Comparison of ENCODE assay signal across 8 mouse cellular contexts in genomic region chr19:14596358-14596940, GRCm38 (mm10). TPM values are rescaled to one million over a fixed set of nuclear protein-coding genes. Genes with fewer than 3 reads are reported as not detected.
A peak's percentile ranks its signal among the peaks of the same experiment; 100 is the strongest.
DNase-seq lines count a peak whose midpoint lies in the region; ATAC-seq and TF ChIP-seq lines count a peak whose summit lies in the region.

No protein-coding gene starts in this region.

- TF ChIP-seq CTCF in gastrocnemius, adult 2 months (IDR thresholded peaks at IDR 0.05) = no peak

- WGBS in forebrain, embryonic 10.5 days = 0% methylated on average over 12 of the region's 12 CpGs
- WGBS in limb, embryonic 14.5 days = under 1% methylated on average over 12 of the region's 12 CpGs
- WGBS in stomach, embryonic 16.5 days = under 1% methylated on average over 12 of the region's 12 CpGs

- peak overlapping the region; percentile 84 for H3K4me3 ChIP-seq in gastrocnemius, adult 2 months
- H3K4me3 ChIP-seq in forebrain, embryonic 10.5 days = peak overlapping the region; percentile 89
- H3K4me3 ChIP-seq in limb, embryonic 14.5 days (replicated peaks; ENCODE audit: low read length) = peak overlapping the region; percentile 89
- H3K4me3 ChIP-seq in stomach, embryonic 16.5 days (replicated peaks; ENCODE audit: low read length) = peak overlapping the region; percentile 91

- H3K27me3 ChIP-seq in forebrain, embryonic 10.5 days (ENCODE audit: poor library complexity, severe bottlenecking) = peaks cover 19% of the 10 kb centered on the region
- H3K27me3 ChIP-seq in limb, embryonic 14.5 days (ENCODE audit: control insufficient read depth, insufficient read depth, low read length) = no peaks in the 10 kb centered on the region
- H3K27me3 ChIP-seq in stomach, embryonic 16.5 days (ENCODE audit: control insufficient read depth, insufficient read depth, low read length) = 0 out of 2 replicates have a peak, but pooled peaks cover 2% of the 10 kb centered on the region

- H3K27ac ChIP-seq in gastrocnemius, adult 2 months = peak overlapping the region; percentile 90
- H3K27ac ChIP-seq in forebrain, embryonic 10.5 days = peak overlapping the region; percentile 99
- H3K27ac ChIP-seq in limb, embryonic 14.5 days (replicated peaks; ENCODE audit: low read depth, low read length) = peak overlapping the region; percentile 100
- H3K27ac ChIP-seq in stomach, embryonic 16.5 days (ENCODE audit: low read length) = peak overlapping the region; percentile 96

- no peaks in the 10 kb centered on the region for H3K9me3 ChIP-seq in forebrain, embryonic 10.5 days
- no peaks in the 10 kb centered on the region for H3K9me3 ChIP-seq in limb, embryonic 14.5 days (ENCODE audit: control insufficient read depth, low read length)
- no peaks in the 10 kb centered on the region for H3K9me3 ChIP-seq in stomach, embryonic 16.5 days (replicated peaks; ENCODE audit: control insufficient read depth, low read length)

- peaks cover 20% of the 10 kb centered on the region for H3K36me3 ChIP-seq in forebrain, embryonic 10.5 days (replicated peaks)
- peaks cover 6% of the 10 kb centered on the region; the same call in 1 of the 2 replicates for H3K36me3 ChIP-seq in limb, embryonic 14.5 days (ENCODE audit: control insufficient read depth, insufficient read depth, low read length)
- no peaks in the 10 kb centered on the region for H3K36me3 ChIP-seq in stomach, embryonic 16.5 days (ENCODE audit: control insufficient read depth, insufficient read depth, low read length)

- no peak for ATAC-seq in limb, embryonic 14.5 days (ENCODE audit: low FRiP score, low read depth)
- ATAC-seq in stomach, embryonic 16.5 days (ENCODE audit: insufficient read depth, low FRiP score) = no peak

- no peak for DNase-seq in gastrocnemius, adult 2 months
- DNase-seq in gastrocnemius, adult 18-20 months (ENCODE audit: low spot score) = no peak
- peak; percentile 43 for DNase-seq in CD4-positive helper T cell, adult 2 months (ENCODE audit: low read depth, low spot score)
- DNase-seq in forebrain, embryonic 10.5 days (ENCODE audit: extremely low spot score, low spot score) = no peak
- DNase-seq in limb, embryonic 14.5 days (ENCODE audit: low spot score) = no peak
- no peak for DNase-seq in frontal cortex, postnatal 25 days (ENCODE audit: low spot score in 2 of 2)
- no peak for DNase-seq in gastrocnemius, postnatal 36 days

- peaks cover 71% of the 10 kb centered on the region for H3K4me1 ChIP-seq in forebrain, embryonic 10.5 days
- H3K4me1 ChIP-seq in limb, embryonic 14.5 days (ENCODE audit: control insufficient read depth, insufficient read depth, low read length) = peaks cover 38% of the 10 kb centered on the region
- peaks cover 13% of the 10 kb centered on the region; the same call in 1 of the 2 replicates for H3K4me1 ChIP-seq in stomach, embryonic 16.5 days (ENCODE audit: control insufficient read depth, insufficient read depth, low read length)

- H3K9ac ChIP-seq in limb, embryonic 14.5 days (ENCODE audit: low read depth, low read length, severe bottlenecking) = peak overlapping the region; percentile 97
- peak overlapping the region; percentile 98 for H3K9ac ChIP-seq in stomach, embryonic 16.5 days (ENCODE audit: low read length)

- TF ChIP-seq POLR2A in limb, embryonic 14.5 days (IDR thresholded peaks at IDR 0.05; ENCODE audit: borderline replicate concordance, extremely low read depth, insufficient read depth, insufficient read length) = no peak

- H3K4me2 ChIP-seq in limb, embryonic 14.5 days (replicated peaks; ENCODE audit: low read depth, low read length, severe bottlenecking) = peak overlapping the region; percentile 64
- H3K4me2 ChIP-seq in stomach, embryonic 16.5 days (ENCODE audit: low read depth, low read length) = peak overlapping the region; percentile 62

- intact Hi-C loops in gastrocnemius, adult 2 months (cut with DNase I) = loop anchor here (5.0 kb wide), 4 partner anchors 89 to 369 kb away; no protein-coding TSS in a partner anchor
- intact Hi-C loops in gastrocnemius, postnatal 36 days (cut with DNase I) = loop anchor here (10.0 kb wide), 1 partner anchor 142 kb away; no protein-coding TSS in a partner anchor

RNA-seq across cellular contexts. Expression of gene Tle4, which starts 1.4 kb away (rescaled TPM):
- 10 to 100 TPM; 17.8 to 20.8 TPM for total RNA-seq in gastrocnemius, adult 2 months (2021)
- 10 to 100 TPM; 16.1 to 18.7 TPM for total RNA-seq in gastrocnemius, adult 18-20 months (2021)
- polyA plus RNA-seq in forebrain, embryonic 10.5 days (2016; fragmentation: Nextera tagmentation; extraction: Ambion mirVana) = 24.1 and 24.5 TPM in 2 replicates
- polyA plus RNA-seq in limb, embryonic 14.5 days (2012; rRNA removed) = 20.3 and 24.4 TPM in 2 replicates
- 20.6 and 24.5 TPM in 2 replicates for polyA plus RNA-seq in limb, embryonic 14.5 days (2014; fragmentation: Nextera tagmentation; extraction: Ambion mirVana)
- polyA plus RNA-seq in stomach, embryonic 16.5 days (2015; fragmentation: Nextera tagmentation; extraction: Ambion mirVana) = 10.6 and 10.9 TPM in 2 replicates
- total RNA-seq in gastrocnemius, postnatal 36 days (2021) = 10 to 100 TPM; 19.6 to 20.5 TPM
